Mouse (Mus musculus): ENCODE measurements around the gene Ddah1.

Ddah1 gene

GRCm38 (mm10) chr3:145763642-145763972, 5.1 kb downstream of the Ddah1 start:
- no peak for DNase-seq (ENCODE audit: low spot score in 2 of 2)

- no peak for DNase-seq (ENCODE audit: low spot score in 2 of 2)
These were observed 5.9 kb downstream of the Ddah1 start for GRCm38 (mm10) chr3:145764416-145764815.

DNA sequence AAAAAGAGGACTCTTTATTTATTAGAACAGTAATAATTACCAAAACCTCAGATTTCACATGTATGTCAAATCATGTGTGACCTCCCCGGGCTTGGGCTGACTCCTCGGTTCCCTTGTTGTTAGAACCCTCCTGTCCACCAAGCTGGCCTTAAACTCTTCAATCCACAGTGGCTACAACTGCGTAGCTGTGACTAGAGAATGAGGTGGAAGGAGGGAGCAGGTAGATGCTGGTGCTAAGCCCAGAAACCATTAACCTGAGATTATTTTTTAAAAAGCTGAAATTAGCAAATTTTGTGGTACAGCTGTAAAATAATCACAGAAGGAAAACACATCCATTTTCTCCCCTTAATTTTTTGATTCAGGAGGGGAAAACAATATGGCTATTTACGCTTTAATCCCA, 10.0 kb downstream of the Ddah1 start:
- no peak for DNase-seq (ENCODE audit: low spot score in 2 of 2)

DNA sequence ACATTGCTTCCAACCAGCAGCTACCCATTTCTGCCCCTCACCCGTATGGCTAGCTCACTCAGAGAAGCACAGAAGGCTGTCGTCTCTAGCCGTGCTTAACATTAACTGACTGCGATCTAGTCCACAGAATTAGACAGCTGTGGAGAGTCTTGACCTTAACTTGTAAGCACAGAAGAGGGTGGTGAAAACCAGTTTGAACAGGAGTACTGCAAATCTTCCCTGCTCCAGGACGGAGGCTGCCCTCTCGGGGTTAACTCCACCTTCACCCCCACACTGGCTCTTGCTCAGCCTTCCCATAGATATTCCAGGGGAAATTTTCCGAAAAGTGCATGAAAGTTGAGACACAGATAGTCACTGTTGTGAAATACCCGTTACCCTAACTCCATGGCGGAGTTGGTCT, 14.9 kb downstream of the Ddah1 start:
- DNase-seq (ENCODE audit: low spot score in 2 of 2): no peak

DNA sequence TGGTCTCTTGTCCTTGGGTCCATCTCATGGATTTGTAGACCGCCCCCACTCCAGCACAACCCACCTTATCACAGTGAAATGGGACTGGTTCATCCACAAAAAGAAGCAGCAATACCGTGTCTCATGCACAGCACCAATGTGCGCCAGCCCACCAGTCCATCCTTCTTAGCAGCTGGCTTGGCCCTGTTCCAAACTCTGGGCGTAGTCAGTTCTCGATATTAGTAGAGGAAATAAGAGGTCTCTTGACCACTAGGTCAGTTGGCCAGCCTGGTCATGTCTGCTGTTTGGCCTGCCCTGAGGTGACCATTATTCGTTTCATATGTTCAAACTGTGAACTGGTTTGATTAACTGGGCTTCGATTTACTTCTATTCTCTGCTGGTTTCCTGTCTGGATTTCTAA, 15.9 kb downstream of the Ddah1 start:
- DNase-seq (ENCODE audit: low spot score in 2 of 2): no peak

DNA sequence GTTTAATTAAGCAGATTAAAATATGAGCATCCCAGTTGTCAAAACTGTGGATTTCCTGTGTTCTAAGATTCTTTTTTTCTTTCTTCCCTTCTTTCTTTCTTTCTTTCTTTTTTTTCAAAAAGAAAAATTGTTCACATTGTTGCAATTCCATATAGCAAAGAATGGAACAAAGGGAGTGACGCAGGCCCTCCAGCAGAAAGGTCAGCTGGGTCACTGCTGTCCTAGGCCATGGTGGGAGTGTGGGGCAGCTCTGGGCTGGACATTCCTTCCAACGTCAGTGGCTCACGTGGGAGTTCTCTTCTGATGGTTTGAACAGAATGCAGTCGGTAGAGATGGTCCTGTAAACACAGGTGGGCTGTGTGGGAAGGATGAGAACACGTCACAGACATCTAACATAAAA, 16.8 kb downstream of the Ddah1 start:
- no peak for DNase-seq (ENCODE audit: low spot score in 2 of 2)

- no peak for DNase-seq (ENCODE audit: low spot score in 2 of 2)
These were observed 17.4 kb downstream of the Ddah1 start for GRCm38 (mm10) chr3:145775862-145776261.

GRCm38 (mm10) chr3:145777006-145777405, 18.5 kb downstream of the Ddah1 start:
- peak; percentile 34 to 35 for DNase-seq (ENCODE audit: low spot score in 2 of 2)

- DNase-seq (ENCODE audit: low spot score in 2 of 2): no peak
These were observed 20.0 kb downstream of the Ddah1 start for GRCm38 (mm10) chr3:145778406-145778922.

DNA sequence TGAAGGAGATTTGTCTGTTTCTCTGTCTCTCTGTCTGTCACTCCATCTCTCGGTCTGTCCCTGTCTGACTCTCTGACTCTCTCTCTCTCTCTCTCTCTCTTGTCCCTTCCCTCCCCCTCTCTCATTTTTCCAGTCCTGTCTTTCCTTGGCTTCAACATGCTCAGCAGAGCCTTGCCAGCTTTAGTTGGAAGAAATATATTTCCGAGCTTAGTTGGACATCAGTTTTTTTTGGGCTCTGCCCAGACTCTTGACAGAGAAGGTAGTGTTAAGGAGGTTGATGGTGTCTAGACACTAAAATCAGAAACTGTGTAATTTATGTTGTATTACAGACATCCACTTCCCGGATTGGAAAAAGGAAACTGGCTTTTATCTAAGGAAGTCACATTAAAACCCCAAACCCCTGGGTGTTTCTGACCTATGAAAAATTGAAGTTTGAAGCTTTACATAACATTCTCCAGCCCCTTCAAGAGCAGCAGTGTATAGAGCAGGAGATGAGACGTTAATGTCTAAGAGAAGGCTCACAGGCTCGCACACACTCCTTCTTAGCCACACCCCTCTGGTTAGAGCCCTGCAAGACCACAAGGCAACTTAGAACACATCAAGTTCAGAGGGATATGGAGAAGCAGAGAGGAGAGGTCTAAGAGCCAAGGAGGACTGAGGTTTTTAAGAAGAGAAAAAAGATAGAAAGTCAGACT, 21.0 kb downstream of the Ddah1 start:
- no peak for DNase-seq (ENCODE audit: low spot score in 2 of 2)

DNA sequence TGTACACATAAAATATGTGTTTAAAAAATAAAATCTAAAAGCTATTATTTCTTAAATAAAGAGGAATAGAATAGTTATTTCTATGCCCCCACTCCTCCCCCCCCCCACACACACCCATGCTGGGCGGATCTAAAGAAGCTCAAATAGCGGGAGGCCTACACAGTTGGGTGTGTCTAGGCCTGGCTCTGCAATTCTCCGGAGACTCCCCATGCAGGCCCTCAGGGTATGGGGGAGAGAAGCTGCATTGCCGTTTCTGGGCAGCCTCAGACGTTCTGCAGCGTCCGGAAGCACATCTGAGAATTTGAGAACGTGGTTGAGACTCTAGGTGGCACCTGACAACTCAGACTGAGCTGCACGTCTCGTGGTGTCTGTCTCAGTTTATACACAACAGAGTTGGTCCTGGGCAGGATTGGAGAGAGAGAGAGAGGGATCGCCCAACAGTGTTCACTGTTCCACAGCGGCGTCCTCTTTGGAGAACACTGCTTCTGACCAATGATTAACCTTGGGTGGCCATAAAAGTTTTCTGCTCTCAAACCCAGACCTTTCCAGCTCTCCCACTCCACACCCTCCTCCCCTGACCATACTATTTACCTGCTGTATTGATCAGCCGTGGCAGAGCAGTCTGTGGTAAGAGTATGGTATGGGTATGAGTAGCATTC, 22.4 kb downstream of the Ddah1 start:
- no peak for DNase-seq (ENCODE audit: low spot score in 2 of 2)

GRCm38 (mm10) chr3:145785244-145785643, 26.8 kb downstream of the Ddah1 start:
- DNase-seq (ENCODE audit: low spot score in 2 of 2): no peak

GRCm38 (mm10) chr3:145787303-145787702, 28.8 kb downstream of the Ddah1 start:
- DNase-seq (ENCODE audit: low spot score in 2 of 2): no peak

DNA sequence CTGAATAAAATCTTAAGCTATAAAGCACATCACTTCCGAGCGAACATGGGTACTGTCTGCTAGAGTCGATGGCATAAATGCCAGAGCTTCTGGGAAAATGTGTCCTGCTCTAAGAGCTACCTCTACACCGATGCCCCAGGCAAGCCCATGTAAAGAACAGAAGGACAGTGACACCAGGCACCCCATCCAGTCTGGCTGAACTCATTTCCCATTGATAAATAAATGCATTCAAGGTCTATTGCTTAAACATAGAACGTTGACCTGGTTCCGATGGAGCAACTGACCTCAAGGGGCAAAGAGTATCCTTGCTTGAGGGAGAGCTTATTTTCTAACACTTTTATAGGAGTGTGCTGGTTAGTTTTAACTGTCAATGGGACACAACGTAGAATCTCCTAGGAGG, 30.6 kb downstream of the Ddah1 start:
- no peak for DNase-seq (ENCODE audit: low spot score in 2 of 2)

DNA sequence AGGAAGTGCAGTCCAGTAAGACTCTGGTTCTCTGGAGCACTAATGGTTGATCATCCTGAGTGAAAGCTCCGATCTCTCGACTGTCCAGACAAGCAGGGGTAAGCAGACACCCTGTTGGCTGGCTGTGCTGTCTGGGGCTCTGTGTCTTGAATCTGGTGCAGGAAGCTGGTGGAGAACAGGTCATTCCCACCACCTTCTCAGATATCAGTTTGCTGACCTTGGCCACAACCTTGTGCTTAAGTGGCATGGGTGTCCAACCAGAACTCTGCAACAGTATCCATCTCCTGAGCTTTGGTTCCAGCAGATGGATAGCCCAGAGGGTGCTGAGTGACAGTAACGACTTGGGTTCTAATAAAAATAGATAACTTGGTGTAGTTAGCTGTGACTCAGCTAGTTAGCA, 31.8 kb downstream of the Ddah1 start:
- no peak for DNase-seq (ENCODE audit: low spot score in 2 of 2)

- DNase-seq (ENCODE audit: low spot score in 2 of 2): no peak
These were observed 32.2 kb downstream of the Ddah1 start for GRCm38 (mm10) chr3:145790709-145791108.

DNA sequence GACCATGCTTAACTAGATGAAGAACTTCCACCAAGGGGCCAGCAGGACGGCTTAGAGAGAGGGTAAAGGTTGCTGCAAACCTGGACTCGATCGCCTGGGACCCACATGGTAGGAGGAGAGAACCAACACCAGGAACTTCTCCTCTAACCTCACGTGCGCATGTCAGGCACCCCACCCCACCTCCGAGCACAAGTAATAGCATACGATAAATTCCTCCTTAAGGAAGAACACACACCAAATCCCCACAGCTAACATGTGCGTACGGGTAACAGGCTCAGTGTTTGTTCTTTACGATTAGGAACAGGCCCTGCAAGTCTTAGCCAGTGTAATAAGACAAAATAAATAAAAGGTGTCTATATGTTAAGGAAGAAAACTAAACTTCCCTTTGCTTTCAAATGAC, 35.9 kb downstream of the Ddah1 start:
- DNase-seq (ENCODE audit: low spot score in 2 of 2): no peak

- DNase-seq (ENCODE audit: low spot score in 2 of 2): no peak
These were observed 37.4 kb downstream of the Ddah1 start for GRCm38 (mm10) chr3:145795896-145796295.

GRCm38 (mm10) chr3:145798042-145798441, 39.6 kb downstream of the Ddah1 start:
- no peak for DNase-seq (ENCODE audit: low spot score in 2 of 2)

- no peak for DNase-seq (ENCODE audit: low spot score in 2 of 2)
These were observed 40.3 kb downstream of the Ddah1 start for GRCm38 (mm10) chr3:145798751-145799188.

- no peak for DNase-seq (ENCODE audit: low spot score in 2 of 2)
These were observed 40.9 kb downstream of the Ddah1 start for GRCm38 (mm10) chr3:145799365-145799764.

GRCm38 (mm10) chr3:145802106-145802505, 43.6 kb downstream of the Ddah1 start:
- DNase-seq (ENCODE audit: low spot score in 2 of 2): no peak

DNA sequence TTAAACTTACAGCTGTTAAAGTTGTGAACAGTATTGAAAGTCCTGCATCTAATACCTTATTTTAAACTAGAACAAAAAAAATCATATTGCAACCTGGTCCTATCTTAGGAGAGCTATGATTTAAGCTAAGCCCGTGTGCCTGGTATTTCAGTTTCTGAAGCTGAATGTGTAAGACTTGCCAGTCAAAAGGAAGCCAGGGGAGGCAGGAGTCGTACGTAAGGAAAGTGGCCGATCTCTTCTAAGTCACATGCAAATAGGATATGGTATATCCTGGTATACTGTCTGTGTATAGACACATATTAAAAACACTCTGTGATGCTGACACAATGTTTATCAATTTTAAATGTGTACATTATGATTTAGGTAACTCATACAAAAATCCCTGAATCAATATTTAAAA, 47.4 kb downstream of the Ddah1 start:
- no peak for DNase-seq (ENCODE audit: low spot score in 2 of 2)

Measured in right cerebral cortex, adult 2 months (tissue).